Comparison of ENCODE assay signal across 8 mouse cellular contexts in the genomic region with DNA sequence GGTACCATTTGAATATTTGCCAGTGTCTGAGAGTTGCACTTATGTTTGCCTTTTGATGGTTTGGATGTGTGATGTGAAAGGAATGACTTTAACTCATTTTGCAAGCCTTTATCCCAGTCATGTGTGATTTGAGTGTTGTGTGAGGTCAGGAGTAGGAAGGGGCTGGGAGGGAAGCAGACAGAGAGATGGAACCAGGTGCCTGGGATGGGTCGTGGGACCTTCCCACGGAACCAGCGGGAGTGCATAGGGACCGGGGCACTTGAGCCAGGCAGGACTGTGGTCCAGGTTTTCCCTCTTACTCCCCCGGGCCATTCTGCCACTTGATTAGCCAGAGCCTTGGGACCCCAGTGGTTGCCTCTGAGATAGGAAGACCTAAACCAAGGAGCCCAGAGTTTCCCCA. TPM values are rescaled to one million over a fixed set of nuclear protein-coding genes. Genes with fewer than 3 reads are reported as not detected.
A peak's percentile ranks its signal among the peaks of the same experiment; 100 is the strongest.
DNase-seq lines count a peak whose midpoint lies in the region; ATAC-seq lines count a peak whose summit lies in the region.

No protein-coding gene starts in this region.

- H3K4me2 ChIP-seq in kidney, embryonic 16.5 days (replicated peaks; ENCODE audit: low read depth, low read length) = peak overlapping the region; percentile 72
- peak overlapping the region; percentile 50 for H3K4me2 ChIP-seq in forebrain, embryonic 14.5 days (ENCODE audit: low read length)
- H3K4me2 ChIP-seq in liver, embryonic 15.5 days = peak overlapping the region; percentile 83

- H3K9ac ChIP-seq in kidney, embryonic 16.5 days (replicated peaks; ENCODE audit: low read length) = peak overlapping the region; percentile 94
- peak overlapping the region; percentile 78 for H3K9ac ChIP-seq in forebrain, embryonic 14.5 days (ENCODE audit: low read length)
- H3K9ac ChIP-seq in liver, embryonic 15.5 days = peak overlapping the region; percentile 96

- WGBS in kidney, embryonic 16.5 days = 19% methylated on average over 5 of the region's 5 CpGs
- 21% methylated on average over 5 of the region's 5 CpGs for WGBS in forebrain, embryonic 14.5 days
- 18% methylated on average over 5 of the region's 5 CpGs for WGBS in liver, embryonic 15.5 days (ENCODE audit: insufficient replicate concordance)

- H3K4me3 ChIP-seq in kidney, embryonic 16.5 days (ENCODE audit: low read length) = peak overlapping the region; percentile 87
- H3K4me3 ChIP-seq in forebrain, embryonic 14.5 days (ENCODE audit: low read depth, low read length) = peak overlapping the region; percentile 47
- peak overlapping the region; percentile 68 for H3K4me3 ChIP-seq in liver, embryonic 15.5 days (replicated peaks)

- H3K36me3 ChIP-seq in kidney, embryonic 16.5 days (ENCODE audit: insufficient read depth, low read length) = no peaks in the 10 kb centered on the region
- no peaks in the 10 kb centered on the region; the same call in 1 of the 2 replicates for H3K36me3 ChIP-seq in forebrain, embryonic 14.5 days (ENCODE audit: control insufficient read depth, insufficient read depth, low read length)
- H3K36me3 ChIP-seq in liver, embryonic 15.5 days (replicated peaks) = peaks cover 5% of the 10 kb centered on the region; the same call in 1 of the 2 replicates

- ATAC-seq in kidney, embryonic 16.5 days (ENCODE audit: low FRiP score, low TSS enrichment) = peak; percentile 33
- peak; percentile 18 for ATAC-seq in forebrain, embryonic 14.5 days
- peak; percentile 12 for ATAC-seq in liver, embryonic 15.5 days (ENCODE audit: insufficient read depth)

- peaks cover 3% of the 10 kb centered on the region; the same call in 1 of the 2 replicates for H3K27me3 ChIP-seq in kidney, embryonic 16.5 days (ENCODE audit: insufficient read depth, low read length)
- no peaks in the 10 kb centered on the region for H3K27me3 ChIP-seq in forebrain, embryonic 14.5 days (replicated peaks; ENCODE audit: control insufficient read depth, insufficient read depth, low read length)
- no peaks in the 10 kb centered on the region for H3K27me3 ChIP-seq in liver, embryonic 15.5 days

- H3K27ac ChIP-seq in kidney, embryonic 16.5 days (ENCODE audit: low read length) = peak overlapping the region; percentile 60; the same call in 1 of the 2 replicates
- no peak overlapping the region for H3K27ac ChIP-seq in forebrain, embryonic 14.5 days (ENCODE audit: low read depth, low read length)
- peak overlapping the region; percentile 97 for H3K27ac ChIP-seq in liver, embryonic 15.5 days (replicated peaks)

- no peak for DNase-seq in kidney, postnatal 25 days
- peak; percentile 40 for DNase-seq in ZHBTc4 (ENCODE audit: low read depth, low spot score)
- DNase-seq in forebrain, embryonic 14.5 days (ENCODE audit: low spot score) = no peak
- DNase-seq in adrenal gland, adult 2 months = no peak
- DNase-seq in left cerebral cortex, adult 18-20 months (ENCODE audit: low spot score in 2 of 2) = no peak
- no peak for DNase-seq in right cerebral cortex, adult 2 months (ENCODE audit: low spot score in 2 of 2)

- H3K4me1 ChIP-seq in kidney, embryonic 16.5 days (ENCODE audit: insufficient read depth, low read length) = peaks cover 15% of the 10 kb centered on the region
- H3K4me1 ChIP-seq in forebrain, embryonic 14.5 days (ENCODE audit: control insufficient read depth, insufficient read depth, low read length) = peaks cover 5% of the 10 kb centered on the region; the same call in 1 of the 2 replicates
- peaks cover 85% of the 10 kb centered on the region for H3K4me1 ChIP-seq in liver, embryonic 15.5 days (replicated peaks)

- no peaks in the 10 kb centered on the region for H3K9me3 ChIP-seq in kidney, embryonic 16.5 days (ENCODE audit: low read length)
- no peaks in the 10 kb centered on the region for H3K9me3 ChIP-seq in forebrain, embryonic 14.5 days (replicated peaks; ENCODE audit: control insufficient read depth, low read length)
- no peaks in the 10 kb centered on the region for H3K9me3 ChIP-seq in liver, embryonic 15.5 days (replicated peaks)

RNA-seq across cellular contexts. Expression of a gene that starts 0.5 kb away (rescaled TPM):
- 50.2 and 50.8 TPM in 2 replicates for polyA plus RNA-seq in kidney, embryonic 16.5 days (2015; fragmentation: Nextera tagmentation; extraction: Ambion mirVana)
- polyA plus RNA-seq in forebrain, embryonic 14.5 days (2014; fragmentation: Nextera tagmentation; extraction: Ambion mirVana) = 27.9 and 28.1 TPM in 2 replicates
- polyA plus RNA-seq in liver, embryonic 15.5 days (2015; fragmentation: Nextera tagmentation; extraction: Ambion mirVana) = 28.1 and 31.9 TPM in 2 replicates
- total RNA-seq in adrenal gland, adult 2 months (2021) = 10 to 100 TPM; 58.6 to 68.2 TPM
- 176 and 201 TPM in 2 replicates for polyA plus RNA-seq in adrenal gland, adult 2 months (2012; rRNA removed)
- 10 to 100 TPM; 43.6 to 45.6 TPM for total RNA-seq in left cerebral cortex, adult 18-20 months (2021)

RNA-seq across cellular contexts. Expression of a gene that starts 8.2 kb away (rescaled TPM):
- polyA plus RNA-seq in kidney, embryonic 16.5 days (2015; fragmentation: Nextera tagmentation; extraction: Ambion mirVana) = 20.0 and 23.7 TPM in 2 replicates
- polyA plus RNA-seq in forebrain, embryonic 14.5 days (2014; fragmentation: Nextera tagmentation; extraction: Ambion mirVana) = 33.0 and 82.9 TPM in 2 replicates
- 72.6 and 109 TPM in 2 replicates for polyA plus RNA-seq in liver, embryonic 15.5 days (2015; fragmentation: Nextera tagmentation; extraction: Ambion mirVana)
- total RNA-seq in adrenal gland, adult 2 months (2021) = not detected
- polyA plus RNA-seq in adrenal gland, adult 2 months (2012; rRNA removed) = not detected in 2 replicates
- not detected for total RNA-seq in left cerebral cortex, adult 18-20 months (2021)

RNA-seq across cellular contexts. Expression of a gene that starts 15.3 kb away (rescaled TPM):
- 4,198 and 4,493 TPM in 2 replicates for polyA plus RNA-seq in kidney, embryonic 16.5 days (2015; fragmentation: Nextera tagmentation; extraction: Ambion mirVana)
- polyA plus RNA-seq in forebrain, embryonic 14.5 days (2014; fragmentation: Nextera tagmentation; extraction: Ambion mirVana) = 2,348 and 2,639 TPM in 2 replicates
- 74,460 and 76,487 TPM in 2 replicates for polyA plus RNA-seq in liver, embryonic 15.5 days (2015; fragmentation: Nextera tagmentation; extraction: Ambion mirVana)
- 1,000 to 10,000 TPM; 2,365 to 2,621 TPM for total RNA-seq in adrenal gland, adult 2 months (2021)
- polyA plus RNA-seq in adrenal gland, adult 2 months (2012; rRNA removed) = 1,833 and 2,428 TPM in 2 replicates
- 100 to 1,000 TPM; 348 to 459 TPM for total RNA-seq in left cerebral cortex, adult 18-20 months (2021)

RNA-seq across cellular contexts. Expression of a gene that starts 18.8 kb away (rescaled TPM):
- polyA plus RNA-seq in kidney, embryonic 16.5 days (2015; fragmentation: Nextera tagmentation; extraction: Ambion mirVana) = 1.1 and 1.5 TPM in 2 replicates
- polyA plus RNA-seq in forebrain, embryonic 14.5 days (2014; fragmentation: Nextera tagmentation; extraction: Ambion mirVana) = 1.1 and 1.6 TPM in 2 replicates
- polyA plus RNA-seq in liver, embryonic 15.5 days (2015; fragmentation: Nextera tagmentation; extraction: Ambion mirVana) = 139 and 151 TPM in 2 replicates
- under 1 TPM in 1 of 2 experiments, not detected in 1; 0.75 TPM for total RNA-seq in adrenal gland, adult 2 months (2021)
- 0.36 TPM in 1 of 2 replicates, not detected in the other for polyA plus RNA-seq in adrenal gland, adult 2 months (2012; rRNA removed)
- 1 to 10 TPM in 1 of 2 experiments, not detected in 1; 1.3 TPM for total RNA-seq in left cerebral cortex, adult 18-20 months (2021)

RNA-seq across cellular contexts. Expression of a gene that starts 28.3 kb away (rescaled TPM):
- 10,418 and 11,416 TPM in 2 replicates for polyA plus RNA-seq in kidney, embryonic 16.5 days (2015; fragmentation: Nextera tagmentation; extraction: Ambion mirVana)
- polyA plus RNA-seq in forebrain, embryonic 14.5 days (2014; fragmentation: Nextera tagmentation; extraction: Ambion mirVana) = 5,936 and 7,230 TPM in 2 replicates
- 175,652 and 176,876 TPM in 2 replicates for polyA plus RNA-seq in liver, embryonic 15.5 days (2015; fragmentation: Nextera tagmentation; extraction: Ambion mirVana)
- 1,000 to 10,000 TPM; 1,707 to 1,770 TPM for total RNA-seq in adrenal gland, adult 2 months (2021)
- 1,248 and 1,571 TPM in 2 replicates for polyA plus RNA-seq in adrenal gland, adult 2 months (2012; rRNA removed)
- 100 to 1,000 TPM; 308 to 397 TPM for total RNA-seq in left cerebral cortex, adult 18-20 months (2021)

Comparison
In these comparisons a context has a peak if more than half of its experiments do, and no peak if none do; other contexts are left out.
1. RNA of a gene that starts 8.2 kb away (polyA plus RNA-seq): 72.6 to 109 TPM in liver, embryonic 15.5 days, 33.0 to 82.9 TPM in forebrain, embryonic 14.5 days and 20.0 to 23.7 TPM in kidney, embryonic 16.5 days; not detected in adrenal gland, adult 2 months; every median in the first group is over 10 times any median in the second.
2. RNA of a gene that starts 15.3 kb away (polyA plus RNA-seq): 74,460 to 76,487 TPM in liver, embryonic 15.5 days; 4,198 to 4,493 TPM in kidney, embryonic 16.5 days, 1,833 to 2,428 TPM in adrenal gland, adult 2 months and 2,348 to 2,639 TPM in forebrain, embryonic 14.5 days; every median in the first group is over 10 times any median in the second.
3. Peak in every context shown above with its lines, with median percentiles within 50 percentile points of each other: ATAC-seq, H3K4me2 ChIP-seq, H3K4me3 ChIP-seq and H3K9ac ChIP-seq.